In the genomic region with DNA sequence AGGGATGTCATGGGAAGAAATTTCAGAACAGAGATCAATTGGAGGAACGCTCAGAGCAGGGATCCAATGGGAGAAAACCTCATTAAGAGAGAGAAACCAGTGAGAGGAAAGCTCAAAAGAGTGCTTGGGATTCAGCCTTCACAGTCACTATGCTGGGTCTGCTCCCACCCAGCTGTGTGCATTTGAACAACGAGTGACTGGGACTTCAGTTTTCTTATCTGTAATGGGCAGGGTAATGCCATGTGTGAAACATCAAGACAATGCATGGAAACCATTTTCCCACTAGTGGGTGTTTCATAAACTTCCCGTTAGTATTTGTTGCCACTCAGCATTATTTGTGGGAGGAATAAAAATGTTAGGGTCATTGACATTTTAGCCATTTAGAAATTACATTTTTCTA, we compare ENCODE assay signal across 23 mouse cellular contexts.
DNase-seq lines count a peak whose midpoint lies in the region; ATAC-seq and TF ChIP-seq lines count a peak whose summit lies in the region.
"Had no signal": no experiment of that assay in that cellular context is flagged by ENCODE, and none has a peak within 500 bp of the region (broad histone marks: within the 10 kb centered on the region; RNA-seq: fewer than 3 reads in every experiment).

No protein-coding gene starts in this region.

- WGBS in liver, embryonic 13.5 days (ENCODE audit: insufficient replicate concordance): 43% methylated on average over 3 of the region's 3 CpGs
- 71% methylated on average over 3 of the region's 3 CpGs for WGBS in forebrain, embryonic 13.5 days
- WGBS in kidney, adult 2 months: 76% methylated on average over 3 of the region's 3 CpGs

- peak overlapping the region; percentile 29; the same call in 1 of the 2 replicates for H3K27ac ChIP-seq in layer of hippocampus, adult 2 months
- no peak overlapping the region for H3K27ac ChIP-seq in liver, embryonic 13.5 days
- no peak overlapping the region for H3K27ac ChIP-seq in forebrain, embryonic 13.5 days
- H3K27ac ChIP-seq in kidney, adult 2 months (ENCODE audit: insufficient read depth, low read depth, low read length): no peak overlapping the region
- H3K27ac ChIP-seq: forebrain, embryonic 10.5 days; gastrocnemius, adult 2 months; hindbrain, embryonic 12.5 days; hindbrain, embryonic 15.5 days had no signal

- no peak overlapping the region for H3K9ac ChIP-seq in liver, embryonic 13.5 days
- H3K9ac ChIP-seq in forebrain, embryonic 13.5 days: no peak overlapping the region
- H3K9ac ChIP-seq: forebrain, postnatal 0 days; hindbrain, embryonic 12.5 days; hindbrain, embryonic 15.5 days had no signal

- no peak for DNase-seq in layer of hippocampus, adult 2 months (ENCODE audit: low spot score in 2 of 2)
- no peak for DNase-seq in layer of hippocampus, postnatal 10 days (ENCODE audit: low spot score in 2 of 2)
- peak; percentile 19 for DNase-seq in G1E (ENCODE audit: low spot score)
- DNase-seq in liver, embryonic 13.5 days: peak; percentile 33
- no peak for DNase-seq in kidney, postnatal 10 days
- no peak for DNase-seq in kidney, adult 2 months
- DNase-seq: adrenal gland, postnatal 10 days; adrenal gland, postnatal 36 days; cerebellum, adult 11-12 months; cerebellum, adult 8-10 months; cerebellum, postnatal 10 days; forebrain, postnatal 0 days; gastrocnemius, adult 2 months; gastrocnemius, postnatal 14 days; heart, adult 11 months had no signal

- H3K27me3 ChIP-seq in G1E (ENCODE audit: insufficient read depth, low read length): no peaks in the 10 kb centered on the region
- H3K27me3 ChIP-seq in liver, embryonic 13.5 days: no peaks in the 10 kb centered on the region
- no peaks in the 10 kb centered on the region for H3K27me3 ChIP-seq in forebrain, embryonic 13.5 days
- H3K27me3 ChIP-seq in kidney, adult 2 months (replicated peaks; ENCODE audit: control insufficient read depth, insufficient read depth, low read length): no peaks in the 10 kb centered on the region
- H3K27me3 ChIP-seq: hindbrain, embryonic 12.5 days; hindbrain, embryonic 15.5 days; Patski had no signal

- H3K4me2 ChIP-seq in liver, embryonic 13.5 days: no peak overlapping the region
- no peak overlapping the region for H3K4me2 ChIP-seq in forebrain, embryonic 13.5 days
- H3K4me2 ChIP-seq: heart, embryonic 11.5 days; hindbrain, embryonic 12.5 days; hindbrain, embryonic 15.5 days had no signal

- no peak overlapping the region for H3K4me3 ChIP-seq in layer of hippocampus, adult 2 months
- no peak overlapping the region for H3K4me3 ChIP-seq in G1E (ENCODE audit: low read depth, low read length)
- H3K4me3 ChIP-seq in liver, embryonic 13.5 days (replicated peaks): no peak overlapping the region
- no peak overlapping the region for H3K4me3 ChIP-seq in forebrain, embryonic 13.5 days
- no peak overlapping the region for H3K4me3 ChIP-seq in kidney, adult 2 months (ENCODE audit: insufficient read depth, low read depth, low read length)
- H3K4me3 ChIP-seq: forebrain, embryonic 10.5 days; gastrocnemius, adult 2 months; hindbrain, embryonic 12.5 days; hindbrain, embryonic 15.5 days had no signal

- TF ChIP-seq CTCF in layer of hippocampus, adult 2 months (conservative IDR thresholded peaks at IDR 0.05): no peak
- TF ChIP-seq CTCF in G1E (IDR thresholded peaks at IDR 0.05; ENCODE audit: low read depth, low read length): no peak
- TF ChIP-seq CTCF in kidney, adult 2 months (conservative IDR thresholded peaks at IDR 0.05; ENCODE audit: insufficient read depth, insufficient read length, low read depth, low read length): no peak

- peak; percentile 88 for ATAC-seq in G1E (ENCODE audit: extremely low read depth, insufficient number of reproducible peaks, low FRiP score, poor library complexity, severe bottlenecking)
- ATAC-seq in liver, embryonic 13.5 days (ENCODE audit: low read depth): peak; percentile 61; the same call in 1 of the 2 replicates
- peak; percentile 83 for ATAC-seq in megakaryocyte progenitor cell, adult 5-6 weeks (replicated peaks; ENCODE audit: poor library complexity)
- no peak for ATAC-seq in forebrain, embryonic 13.5 days
- ATAC-seq: forebrain, embryonic 14.5 days; forebrain, postnatal 0 days; Patski had no signal

- H3K36me3 ChIP-seq in G1E (replicated peaks): peaks cover 17% of the 10 kb centered on the region
- H3K36me3 ChIP-seq in liver, embryonic 13.5 days: no peaks in the 10 kb centered on the region
- no peaks in the 10 kb centered on the region for H3K36me3 ChIP-seq in forebrain, embryonic 13.5 days (ENCODE audit: poor library complexity, severe bottlenecking)
- H3K36me3 ChIP-seq in kidney, adult 2 months (ENCODE audit: control insufficient read depth, insufficient read depth, low read length): no peaks in the 10 kb centered on the region
- H3K36me3 ChIP-seq: forebrain, embryonic 10.5 days; hindbrain, embryonic 12.5 days; hindbrain, embryonic 15.5 days had no signal

- H3K9me3 ChIP-seq in G1E (replicated peaks): no peaks in the 10 kb centered on the region
- no peaks in the 10 kb centered on the region for H3K9me3 ChIP-seq in liver, embryonic 13.5 days (replicated peaks)
- no peaks in the 10 kb centered on the region for H3K9me3 ChIP-seq in forebrain, embryonic 13.5 days (replicated peaks)
- H3K9me3 ChIP-seq: forebrain, embryonic 10.5 days; hindbrain, embryonic 12.5 days; hindbrain, embryonic 15.5 days had no signal

- H3K4me1 ChIP-seq in G1E (ENCODE audit: insufficient read depth, low read depth, low read length): peaks cover 28% of the 10 kb centered on the region
- peaks cover 13% of the 10 kb centered on the region for H3K4me1 ChIP-seq in liver, embryonic 13.5 days (replicated peaks)
- H3K4me1 ChIP-seq in forebrain, embryonic 13.5 days: peaks cover 13% of the 10 kb centered on the region
- no peaks in the 10 kb centered on the region for H3K4me1 ChIP-seq in kidney, adult 2 months (ENCODE audit: control insufficient read depth, insufficient read depth, low read length)

- TF ChIP-seq POLR2A in kidney, adult 2 months (IDR thresholded peaks at IDR 0.05; ENCODE audit: low read depth, low read length): no peak

Comparison
In these comparisons a context has a peak if more than half of its experiments do, and no peak if none do; other contexts are left out.
1. DNase-seq: peak in G1E (single experiment) and liver, embryonic 13.5 days (single experiment); none in layer of hippocampus, adult 2 months (0 of 2), layer of hippocampus, postnatal 10 days (0 of 2), kidney, postnatal 10 days (single experiment) and kidney, adult 2 months (single experiment).